Comparison of ENCODE assay signal across 10 mouse cellular contexts in the genomic region with DNA sequence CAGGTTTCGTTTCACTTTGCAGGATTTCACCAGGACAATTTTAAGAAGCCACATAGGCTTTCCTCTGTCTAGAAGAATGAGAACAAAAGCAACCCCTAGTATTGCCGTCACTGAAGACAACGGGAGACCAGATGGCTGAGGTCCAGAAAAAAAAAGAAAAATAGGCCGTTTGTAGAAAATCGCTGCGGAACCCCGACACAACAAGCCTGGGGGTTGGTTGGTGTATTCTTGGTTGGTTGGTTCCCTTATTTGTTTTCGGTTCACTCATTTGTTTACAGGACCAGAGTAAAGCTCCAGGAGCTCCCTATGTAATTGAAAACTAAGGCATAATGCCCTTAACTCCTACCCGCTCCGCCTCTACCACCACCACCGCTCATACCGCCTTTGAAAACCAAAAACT. TPM values are rescaled to one million over a fixed set of nuclear protein-coding genes. Genes with fewer than 3 reads are reported as not detected.
DNase-seq lines count a peak whose midpoint lies in the region; ATAC-seq and TF ChIP-seq lines count a peak whose summit lies in the region.
"Had no signal": no experiment of that assay in that cellular context is flagged by ENCODE, and none has a peak within 500 bp of the region (broad histone marks: within the 10 kb centered on the region; RNA-seq: fewer than 3 reads in every experiment).

No protein-coding gene starts in this region.

- no peak for DNase-seq in layer of hippocampus, adult 2 months (ENCODE audit: low spot score in 2 of 2)
- no peak for DNase-seq in layer of hippocampus, postnatal 25 days (ENCODE audit: extremely low spot score in 1 of 2, low spot score in 1 of 2)
- no peak for DNase-seq in natural killer cell, adult 2 months (ENCODE audit: low spot score in 2 of 2)
- DNase-seq in MN1 (ENCODE audit: low spot score), result no peak
- no peak for DNase-seq in thymus, postnatal 14 days

- no peaks in the 10 kb centered on the region for H3K9me3 ChIP-seq in embryonic facial prominence, embryonic 15.5 days (replicated peaks)
- H3K9me3 ChIP-seq in intestine, postnatal 0 days (ENCODE audit: control insufficient read depth), result no peaks in the 10 kb centered on the region
- H3K9me3 ChIP-seq in neural tube, embryonic 12.5 days, result no peaks in the 10 kb centered on the region

- peak overlapping the region; percentile 70; the same call in 1 of the 2 replicates for H3K27ac ChIP-seq in layer of hippocampus, adult 2 months
- H3K27ac ChIP-seq in embryonic facial prominence, embryonic 15.5 days (replicated peaks), result no peak overlapping the region
- 0 out of 2 replicates have a peak overlapping the region, but pooled peaks have one; percentile 37 for H3K27ac ChIP-seq in intestine, postnatal 0 days (ENCODE audit: low read depth, low read length)
- no peak overlapping the region for H3K27ac ChIP-seq in neural tube, embryonic 12.5 days

- H3K27me3 ChIP-seq in embryonic facial prominence, embryonic 15.5 days, result peaks cover 98% of the 10 kb centered on the region
- peaks cover 98% of the 10 kb centered on the region for H3K27me3 ChIP-seq in intestine, postnatal 0 days (replicated peaks; ENCODE audit: control insufficient read depth, insufficient read depth, low read length)
- peaks cover 97% of the 10 kb centered on the region for H3K27me3 ChIP-seq in neural tube, embryonic 12.5 days (replicated peaks)

- H3K36me3 ChIP-seq in embryonic facial prominence, embryonic 15.5 days, result no peaks in the 10 kb centered on the region
- H3K36me3 ChIP-seq in intestine, postnatal 0 days (ENCODE audit: control insufficient read depth, insufficient read depth), result no peaks in the 10 kb centered on the region
- H3K36me3 ChIP-seq in neural tube, embryonic 12.5 days, result no peaks in the 10 kb centered on the region

- no peak for TF ChIP-seq CTCF in layer of hippocampus, adult 2 months (conservative IDR thresholded peaks at IDR 0.05)
- TF ChIP-seq CTCF in intestine, postnatal 0 days (IDR thresholded peaks at IDR 0.05; ENCODE audit: low read depth), result no peak

- H3K4me1 ChIP-seq in embryonic facial prominence, embryonic 15.5 days, result peaks cover 30% of the 10 kb centered on the region
- H3K4me1 ChIP-seq in intestine, postnatal 0 days (replicated peaks; ENCODE audit: control insufficient read depth, insufficient read depth, low read length), result no peaks in the 10 kb centered on the region
- H3K4me1 ChIP-seq in neural tube, embryonic 12.5 days, result peaks cover 4% of the 10 kb centered on the region; the same call in 1 of the 2 replicates

- under 1% methylated on average over 12 of the region's 12 CpGs for WGBS in embryonic facial prominence, embryonic 15.5 days
- under 1% methylated on average over 12 of the region's 12 CpGs for WGBS in intestine, postnatal 0 days
- WGBS in neural tube, embryonic 12.5 days, result under 1% methylated on average over 12 of the region's 12 CpGs

- H3K4me3 ChIP-seq in layer of hippocampus, adult 2 months, result peak overlapping the region; percentile 47
- H3K4me3 ChIP-seq in embryonic facial prominence, embryonic 15.5 days (replicated peaks), result peak overlapping the region; percentile 37
- H3K4me3 ChIP-seq in intestine, postnatal 0 days (ENCODE audit: low read depth, low read length), result peak overlapping the region; percentile 35
- peak overlapping the region; percentile 27 for H3K4me3 ChIP-seq in neural tube, embryonic 12.5 days

- ATAC-seq in embryonic facial prominence, embryonic 15.5 days (ENCODE audit: insufficient number of reproducible peaks, low FRiP score, low TSS enrichment, low read depth), result 0 out of 2 replicates have a peak, but pooled peaks have one; percentile 4
- no peak for ATAC-seq in intestine, postnatal 0 days
- ATAC-seq in neural tube, embryonic 12.5 days (ENCODE audit: low FRiP score, low read depth), result no peak

- H3K4me2 ChIP-seq in embryonic facial prominence, embryonic 15.5 days (replicated peaks), result peak overlapping the region; percentile 63
- H3K4me2 ChIP-seq in intestine, postnatal 0 days (replicated peaks; ENCODE audit: low read depth), result peak overlapping the region; percentile 66
- H3K4me2 ChIP-seq in neural tube, embryonic 12.5 days (replicated peaks), result peak overlapping the region; percentile 60

- H3K9ac ChIP-seq in embryonic facial prominence, embryonic 15.5 days, result no peak overlapping the region
- H3K9ac ChIP-seq in intestine, postnatal 0 days (ENCODE audit: low read depth, low read length), result no peak overlapping the region
- H3K9ac ChIP-seq in neural tube, embryonic 12.5 days, result no peak overlapping the region

RNA-seq across cellular contexts. Expression of a gene that starts 7.6 kb away (rescaled TPM):
- total RNA-seq in layer of hippocampus, adult 2 months (2021), result 1 to 10 TPM; 4.7 to 5.5 TPM
- total RNA-seq in layer of hippocampus, postnatal 25 days (2021), result 1 to 10 TPM; 4.1 to 5.7 TPM
- polyA plus RNA-seq in embryonic facial prominence, embryonic 15.5 days (2015; fragmentation: Nextera tagmentation; extraction: Ambion mirVana), result 4.8 and 5.8 TPM in 2 replicates
- 9.3 and 10.6 TPM in 2 replicates for polyA plus RNA-seq in intestine, postnatal 0 days (2015; fragmentation: Nextera tagmentation; extraction: Ambion mirVana)
- polyA plus RNA-seq in neural tube, embryonic 12.5 days (2016; fragmentation: Nextera tagmentation; extraction: Ambion mirVana), result 7.1 and 7.4 TPM in 2 replicates
- total RNA-seq: common myeloid progenitor, adult 5-6 weeks had no signal

RNA-seq across cellular contexts. Expression of a gene that starts 58.9 kb away (rescaled TPM):
- under 1 TPM; 0.67 to 0.71 TPM for total RNA-seq in layer of hippocampus, adult 2 months (2021)
- total RNA-seq in layer of hippocampus, postnatal 25 days (2021), result under 1 TPM; 0.59 to 0.85 TPM
- not detected in 2 replicates for polyA plus RNA-seq in embryonic facial prominence, embryonic 15.5 days (2015; fragmentation: Nextera tagmentation; extraction: Ambion mirVana)
- polyA plus RNA-seq in intestine, postnatal 0 days (2015; fragmentation: Nextera tagmentation; extraction: Ambion mirVana), result not detected in 2 replicates
- not detected in 2 replicates for polyA plus RNA-seq in neural tube, embryonic 12.5 days (2016; fragmentation: Nextera tagmentation; extraction: Ambion mirVana)
- total RNA-seq: common myeloid progenitor, adult 5-6 weeks had no signal
- polyA plus RNA-seq: Patski had no signal

Comparison
In these comparisons a context has a peak if more than half of its experiments do, and no peak if none do; other contexts are left out.
1. H3K27ac ChIP-seq: peak in layer of hippocampus, adult 2 months (single experiment) and intestine, postnatal 0 days (single experiment); none in embryonic facial prominence, embryonic 15.5 days (single experiment) and neural tube, embryonic 12.5 days (single experiment).
2. Peak in every context shown above with its lines, with median percentiles within 50 percentile points of each other: H3K4me3 ChIP-seq and H3K4me2 ChIP-seq.